Mouse (Mus musculus): ENCODE data around the gene Pld4. TPM values are rescaled to one million over a fixed set of nuclear protein-coding genes. Genes with fewer than 3 reads are reported as not detected.

Gene Pld4
- total RNA-seq, 2 experiments from 2014 or later = 2.3 to 3.0 TPM

Small RNA genes lying within 50 kb of the gene (microRNA-seq; reads per million reads assigned to microRNA genes)
- gene Mir6940 = 0 reads per million in 2 experiments

Other genes with a start within 250 kb of the Pld4 start
- gene Tmem179, start 243.9 kb upstream of the Pld4 start, total RNA-seq (2021) = not detected
- 10 to 100 TPM in 1 of 2 experiments, 1 to 10 TPM in 1; 9.2 to 11.1 TPM for gene Inf2, start 171.9 kb upstream of the Pld4 start, total RNA-seq (2021)
- 100 to 1,000 TPM; 904 to 982 TPM for gene Adssl1, start 140.6 kb upstream of the Pld4 start, total RNA-seq (2021)
- gene Siva1, start 116.0 kb upstream of the Pld4 start, total RNA-seq (2021) = 10 to 100 TPM; 12.6 to 17.0 TPM
- gene Akt1, start 85.8 kb upstream of the Pld4 start, total RNA-seq (2021) = 10 to 100 TPM; 49.9 to 55.7 TPM
- gene Zbtb42, start 81.8 kb upstream of the Pld4 start, total RNA-seq (2021) = 1 to 10 TPM in 1 of 2 experiments, under 1 TPM in 1; 0.79 to 1.1 TPM
- 10 to 100 TPM; 11.2 to 12.3 TPM for gene Cep170b, start 40.2 kb upstream of the Pld4 start, total RNA-seq (2021)
- gene Ahnak2, start 42.0 kb downstream of the Pld4 start, total RNA-seq (2021) = 1 to 10 TPM; 5.0 to 7.0 TPM
- gene Clba1, start 48.3 kb downstream of the Pld4 start, total RNA-seq (2021) = under 1 TPM; 0.31 to 0.64 TPM
- 1 to 10 TPM; 2.1 to 3.0 TPM for gene Cdca4, start 68.8 kb downstream of the Pld4 start, total RNA-seq (2021)
- under 1 TPM; 0.10 to 0.26 TPM for gene Gpr132, start 107.6 kb downstream of the Pld4 start, total RNA-seq (2021)
- gene Jag2, start 169.1 kb downstream of the Pld4 start, total RNA-seq (2021) = 10 to 100 TPM; 18.0 to 19.6 TPM
- gene Nudt14, start 181.5 kb downstream of the Pld4 start, total RNA-seq (2021) = 1 to 10 TPM; 7.5 to 8.2 TPM
- gene Btbd6, start 215.8 kb downstream of the Pld4 start, total RNA-seq (2021) = 10 to 100 TPM; 12.7 to 13.5 TPM
- 10 to 100 TPM; 16.8 to 20.9 TPM for gene Brf1, start 240.0 kb downstream of the Pld4 start, total RNA-seq (2021)